Mouse (Mus musculus): Measurements from ENCODE around the gene Megf6. TPM values are rescaled to one million over a fixed set of nuclear protein-coding genes. Genes with fewer than 3 reads are reported as not detected.
A peak's percentile ranks its signal among the peaks of the same experiment; 100 is the strongest.

Gene Megf6
- polyA plus RNA-seq, 1 experiment from 2014 or later: 7.4 TPM

- no peaks in the 10 kb centered on the region for H3K9me3 ChIP-seq
- H3K4me1 ChIP-seq (replicated peaks): no peaks in the 10 kb centered on the region
- no peaks in the 10 kb centered on the region for H3K27me3 ChIP-seq
- 0 out of 2 replicates have a peak, but pooled peaks cover 5% of the 10 kb centered on the region for H3K36me3 ChIP-seq
- no peak for ATAC-seq (ENCODE audit: low read depth)
- H3K9ac ChIP-seq: no peak overlapping the region
- 60% methylated on average over 10 of the region's 10 CpGs for WGBS
- H3K4me2 ChIP-seq: no peak overlapping the region
- H3K27ac ChIP-seq (replicated peaks): no peak overlapping the region
- H3K4me3 ChIP-seq: no peak overlapping the region
These were observed 99.0 kb downstream of the Megf6 start for GRCm38 (mm10) chr4:154269520-154269919.

GRCm38 (mm10) chr4:154273000-154273399, 102.5 kb downstream of the Megf6 start:
- no peak overlapping the region for H3K4me3 ChIP-seq
- 53% methylated on average over 3 of the region's 3 CpGs for WGBS

GRCm38 (mm10) chr4:154279481-154279880, 109.0 kb downstream of the Megf6 start:
- no peak overlapping the region for H3K4me3 ChIP-seq
- no peaks in the 10 kb centered on the region for H3K9me3 ChIP-seq
- no peak overlapping the region for H3K9ac ChIP-seq
- no peak overlapping the region for H3K4me2 ChIP-seq
- no peaks in the 10 kb centered on the region for H3K4me1 ChIP-seq (replicated peaks)
- no peaks in the 10 kb centered on the region for H3K27me3 ChIP-seq
- H3K36me3 ChIP-seq: peaks cover 3% of the 10 kb centered on the region; the same call in 1 of the 2 replicates
- H3K27ac ChIP-seq (replicated peaks): no peak overlapping the region
- 78% methylated on average over 9 of the region's 9 CpGs for WGBS
- ATAC-seq (ENCODE audit: low read depth): no peak

More at GRCm38 (mm10) chr4:154273000-154273399, 102.5 kb downstream of the Megf6 start:
- no peaks in the 10 kb centered on the region for H3K9me3 ChIP-seq
- peak; percentile 15; the same call in 1 of the 2 replicates for ATAC-seq (ENCODE audit: low read depth)
- no peak overlapping the region for H3K4me2 ChIP-seq
- no peak overlapping the region for H3K9ac ChIP-seq
- no peaks in the 10 kb centered on the region for H3K27me3 ChIP-seq
- no peaks in the 10 kb centered on the region for H3K4me1 ChIP-seq (replicated peaks)
- peaks cover 8% of the 10 kb centered on the region; the same call in 1 of the 2 replicates for H3K36me3 ChIP-seq
- no peak overlapping the region for H3K27ac ChIP-seq (replicated peaks)

GRCm38 (mm10) chr4:154283671-154284070, 113.1 kb downstream of the Megf6 start:
- WGBS: 63% methylated on average over 7 of the region's 7 CpGs
- no peaks in the 10 kb centered on the region for H3K27me3 ChIP-seq
- no peaks in the 10 kb centered on the region for H3K4me1 ChIP-seq (replicated peaks)

GRCm38 (mm10) chr4:154293735-154294201, 123.2 kb downstream of the Megf6 start:
- H3K27ac ChIP-seq (replicated peaks): no peak overlapping the region
- WGBS: 64% methylated on average over 4 of the region's 4 CpGs
- no peak overlapping the region for H3K4me3 ChIP-seq
- H3K4me2 ChIP-seq: no peak overlapping the region
- H3K36me3 ChIP-seq: no peaks in the 10 kb centered on the region
- H3K4me1 ChIP-seq (replicated peaks): peaks cover 5% of the 10 kb centered on the region; the same call in 1 of the 2 replicates
- no peak overlapping the region for H3K9ac ChIP-seq
- no peak for ATAC-seq (ENCODE audit: low read depth)
- H3K27me3 ChIP-seq: peaks cover 16% of the 10 kb centered on the region
- no peaks in the 10 kb centered on the region for H3K9me3 ChIP-seq

More at GRCm38 (mm10) chr4:154283671-154284070, 113.1 kb downstream of the Megf6 start:
- H3K9me3 ChIP-seq: no peaks in the 10 kb centered on the region
- no peak overlapping the region for H3K9ac ChIP-seq
- H3K4me2 ChIP-seq: no peak overlapping the region
- no peak for ATAC-seq (ENCODE audit: low read depth)
- H3K27ac ChIP-seq (replicated peaks): no peak overlapping the region
- H3K36me3 ChIP-seq: no peaks in the 10 kb centered on the region
- H3K4me3 ChIP-seq: no peak overlapping the region

- H3K27ac ChIP-seq (replicated peaks): no peak overlapping the region
- no peaks in the 10 kb centered on the region for H3K36me3 ChIP-seq
- no peak overlapping the region for H3K4me2 ChIP-seq
- no peak overlapping the region for H3K9ac ChIP-seq
- peaks cover 21% of the 10 kb centered on the region for H3K27me3 ChIP-seq
- no peaks in the 10 kb centered on the region for H3K9me3 ChIP-seq
- H3K4me1 ChIP-seq (replicated peaks): peaks cover 5% of the 10 kb centered on the region; the same call in 1 of the 2 replicates
- ATAC-seq (ENCODE audit: low read depth): 0 out of 2 replicates have a peak, but pooled peaks have one; percentile 32
- 52% methylated on average over 8 of the region's 8 CpGs for WGBS
- H3K4me3 ChIP-seq: no peak overlapping the region
These were observed 123.8 kb downstream of the Megf6 start for GRCm38 (mm10) chr4:154294262-154294731.

- no peak overlapping the region for H3K9ac ChIP-seq
- H3K36me3 ChIP-seq: no peaks in the 10 kb centered on the region
- 32% methylated on average over 9 of the region's 9 CpGs for WGBS
- ATAC-seq (ENCODE audit: low read depth): no peak
- no peak overlapping the region for H3K4me2 ChIP-seq
- no peak overlapping the region for H3K4me3 ChIP-seq
- peaks cover 55% of the 10 kb centered on the region for H3K27me3 ChIP-seq
- no peak overlapping the region for H3K27ac ChIP-seq (replicated peaks)
- no peaks in the 10 kb centered on the region for H3K9me3 ChIP-seq
- peaks cover 13% of the 10 kb centered on the region for H3K4me1 ChIP-seq (replicated peaks)
These were observed 127.2 kb downstream of the Megf6 start for GRCm38 (mm10) chr4:154297761-154298160.

- H3K27ac ChIP-seq (replicated peaks): no peak overlapping the region
- under 1% methylated on average over 57 of the region's 66 CpGs for WGBS
- H3K27me3 ChIP-seq: peaks cover 57% of the 10 kb centered on the region
- peak overlapping the region; percentile 43 for H3K4me3 ChIP-seq
- peak overlapping the region; percentile 69 for H3K4me2 ChIP-seq
- no peaks in the 10 kb centered on the region for H3K36me3 ChIP-seq
- peaks cover 8% of the 10 kb centered on the region for H3K4me1 ChIP-seq (replicated peaks)
- ATAC-seq (ENCODE audit: low read depth): no peak
- H3K9me3 ChIP-seq: no peaks in the 10 kb centered on the region
- H3K9ac ChIP-seq: peak overlapping the region; percentile 52
These were observed 129.2 kb downstream of the Megf6 start for GRCm38 (mm10) chr4:154299541-154300271.

GRCm38 (mm10) chr4:154301466-154301881, 130.9 kb downstream of the Megf6 start, which contains the start of gene Arhgef16:
Gene Arhgef16 (minus strand): TSS chr4:154301676.
- Histone ChIP-seq H3K9ac (no peak within 1 kb of the TSS), H3K9me3 (no peaks in the 10 kb centered on the region), H3K36me3 (no peaks in the 10 kb centered on the region), H3K27ac (replicated peaks) (no peak within 1 kb of the TSS), H3K4me1 (replicated peaks) (peaks cover 8% of the 10 kb centered on the region), H3K4me3 (no peak within 1 kb of the TSS), H3K27me3 (peaks cover 57% of the 10 kb centered on the region), H3K4me2 (no peak within 1 kb of the TSS)
- WGBS: 27% methylated on average over 7 of the region's 7 CpGs
- peak; percentile 47; the same call in 1 of the 2 replicates for ATAC-seq (ENCODE audit: low read depth)

GRCm38 (mm10) chr4:154309131-154309530, 138.6 kb downstream of the Megf6 start:
- WGBS: 85% methylated on average over 2 of the region's 2 CpGs
- no peak for ATAC-seq (ENCODE audit: low read depth)
- H3K4me2 ChIP-seq: no peak overlapping the region
- no peaks in the 10 kb centered on the region for H3K9me3 ChIP-seq
- no peaks in the 10 kb centered on the region for H3K27me3 ChIP-seq
- H3K27ac ChIP-seq (replicated peaks): no peak overlapping the region
- no peak overlapping the region for H3K4me3 ChIP-seq
- no peaks in the 10 kb centered on the region for H3K36me3 ChIP-seq
- no peak overlapping the region for H3K9ac ChIP-seq
- no peaks in the 10 kb centered on the region for H3K4me1 ChIP-seq (replicated peaks)

- peaks cover 1% of the 10 kb centered on the region for H3K4me1 ChIP-seq (replicated peaks)
- 73% methylated on average over 9 of the region's 9 CpGs for WGBS
- H3K27ac ChIP-seq (replicated peaks): no peak overlapping the region
- no peak overlapping the region for H3K4me3 ChIP-seq
- no peaks in the 10 kb centered on the region for H3K27me3 ChIP-seq
- H3K36me3 ChIP-seq: no peaks in the 10 kb centered on the region
- H3K4me2 ChIP-seq: no peak overlapping the region
- ATAC-seq (ENCODE audit: low read depth): no peak
- no peaks in the 10 kb centered on the region for H3K9me3 ChIP-seq
- no peak overlapping the region for H3K9ac ChIP-seq
These were observed 140.2 kb downstream of the Megf6 start for GRCm38 (mm10) chr4:154310576-154311262.

Measured in neural tube, embryonic 13.5 days (tissue).